Mouse (Mus musculus): ENCODE data around the gene Krtap11-1.

Gene Krtap11-1

DNA sequence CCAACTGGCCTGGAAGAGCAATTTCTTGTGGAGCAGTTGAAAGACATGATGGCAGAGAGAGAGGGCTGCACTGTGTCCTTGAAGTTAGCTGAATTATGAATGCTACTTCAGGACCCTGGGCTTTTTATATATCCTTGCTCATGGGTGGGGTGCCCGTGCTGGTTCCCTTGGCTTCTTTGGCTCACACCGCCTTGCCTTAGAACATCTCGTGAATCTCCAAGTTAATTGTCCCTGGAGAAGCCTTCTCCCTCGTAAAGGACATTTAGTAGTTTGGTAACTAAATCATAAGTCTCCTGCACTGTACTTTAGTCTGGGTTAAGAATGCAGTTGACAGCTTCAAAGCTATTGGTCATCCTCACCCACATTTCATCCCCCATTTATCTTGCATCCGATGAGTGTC lies at the start of gene Krtap11-1:
TSS of gene Krtap11-1 (minus strand) at position 101 of the 400 bp plus-strand sequence.
- DNase-seq, result no peak

- no peak for DNase-seq
Measured at GRCm38 (mm10) chr16:89618190-89618589, 47.2 kb upstream of the Krtap11-1 start.

DNA sequence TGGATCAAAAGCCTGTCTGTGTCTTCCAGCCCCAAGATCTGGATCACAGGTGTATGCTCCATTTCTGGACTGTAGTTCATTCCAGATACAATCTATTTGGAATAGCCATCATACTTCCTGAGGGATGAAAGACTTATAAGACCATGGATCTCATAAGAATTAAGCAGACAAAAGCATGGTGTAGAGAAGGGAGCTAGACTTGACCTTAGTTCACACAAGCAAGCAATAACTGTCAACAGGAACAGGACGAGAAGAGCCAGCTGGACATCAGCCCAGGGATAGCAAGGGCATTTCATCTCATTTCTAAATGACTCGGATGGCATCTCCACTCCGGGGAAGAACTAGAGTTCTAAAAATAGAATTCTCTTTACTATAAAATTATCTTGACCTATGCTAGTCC lies 46.3 kb upstream of the Krtap11-1 start:
- no peak for DNase-seq

- DNase-seq, result no peak
Measured at GRCm38 (mm10) chr16:89613726-89614125, 42.7 kb upstream of the Krtap11-1 start.

DNA sequence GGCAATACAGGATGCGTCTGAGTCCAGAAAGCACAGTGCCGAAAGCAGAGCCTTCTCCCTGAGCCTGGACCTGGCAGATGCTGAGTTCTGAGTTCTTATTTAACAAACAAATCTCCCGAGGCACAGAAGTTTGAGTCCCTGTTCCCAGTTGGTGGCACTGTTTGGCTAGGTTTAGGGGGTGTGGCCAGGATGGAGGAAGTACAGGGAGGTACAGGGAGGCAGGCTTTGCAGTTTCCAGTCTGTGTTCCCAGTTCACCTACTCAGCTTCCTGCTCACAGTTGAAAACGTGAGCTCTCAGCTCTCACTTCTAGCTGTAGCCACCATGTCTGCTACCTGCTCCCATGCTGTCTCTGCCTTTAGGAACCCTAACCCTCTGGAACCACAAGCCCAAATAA lies 37.8 kb upstream of the Krtap11-1 start:
- no peak for DNase-seq

DNA sequence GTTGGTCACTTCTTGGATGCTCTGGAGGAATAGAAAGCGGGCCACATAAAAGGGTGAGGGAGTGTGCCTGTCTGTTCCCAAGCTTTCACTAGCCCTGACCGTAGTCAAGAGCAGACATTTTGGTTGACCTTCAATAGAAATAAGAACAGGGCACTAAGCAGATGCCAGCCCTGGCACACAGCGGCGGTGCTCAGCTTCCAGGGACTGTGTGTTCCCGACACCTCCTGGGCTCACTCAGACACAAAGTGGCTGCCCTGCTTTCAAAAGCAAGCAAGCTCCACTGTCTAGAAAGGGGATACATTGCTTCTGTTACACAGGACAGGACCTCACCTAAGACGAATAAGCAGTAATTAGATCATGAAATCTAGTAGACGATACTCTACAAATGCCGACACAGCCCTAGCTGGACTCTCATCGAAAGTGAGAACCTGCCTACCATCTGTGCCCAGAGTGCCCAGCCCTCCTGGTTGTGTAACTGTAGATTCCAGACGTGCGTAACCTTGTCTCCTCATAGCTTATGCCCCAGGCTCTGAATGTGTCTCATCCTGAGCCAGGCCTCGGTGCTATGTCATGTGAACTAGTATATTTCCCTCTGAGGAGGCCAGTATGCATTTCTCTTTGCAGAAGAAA lies 37.3 kb upstream of the Krtap11-1 start:
- no peak for DNase-seq

GRCm38 (mm10) chr16:89606951-89607350 lies 36.0 kb upstream of the Krtap11-1 start:
- DNase-seq, result no peak

GRCm38 (mm10) chr16:89587209-89587608 lies 16.2 kb upstream of the Krtap11-1 start:
- no peak for DNase-seq

DNA sequence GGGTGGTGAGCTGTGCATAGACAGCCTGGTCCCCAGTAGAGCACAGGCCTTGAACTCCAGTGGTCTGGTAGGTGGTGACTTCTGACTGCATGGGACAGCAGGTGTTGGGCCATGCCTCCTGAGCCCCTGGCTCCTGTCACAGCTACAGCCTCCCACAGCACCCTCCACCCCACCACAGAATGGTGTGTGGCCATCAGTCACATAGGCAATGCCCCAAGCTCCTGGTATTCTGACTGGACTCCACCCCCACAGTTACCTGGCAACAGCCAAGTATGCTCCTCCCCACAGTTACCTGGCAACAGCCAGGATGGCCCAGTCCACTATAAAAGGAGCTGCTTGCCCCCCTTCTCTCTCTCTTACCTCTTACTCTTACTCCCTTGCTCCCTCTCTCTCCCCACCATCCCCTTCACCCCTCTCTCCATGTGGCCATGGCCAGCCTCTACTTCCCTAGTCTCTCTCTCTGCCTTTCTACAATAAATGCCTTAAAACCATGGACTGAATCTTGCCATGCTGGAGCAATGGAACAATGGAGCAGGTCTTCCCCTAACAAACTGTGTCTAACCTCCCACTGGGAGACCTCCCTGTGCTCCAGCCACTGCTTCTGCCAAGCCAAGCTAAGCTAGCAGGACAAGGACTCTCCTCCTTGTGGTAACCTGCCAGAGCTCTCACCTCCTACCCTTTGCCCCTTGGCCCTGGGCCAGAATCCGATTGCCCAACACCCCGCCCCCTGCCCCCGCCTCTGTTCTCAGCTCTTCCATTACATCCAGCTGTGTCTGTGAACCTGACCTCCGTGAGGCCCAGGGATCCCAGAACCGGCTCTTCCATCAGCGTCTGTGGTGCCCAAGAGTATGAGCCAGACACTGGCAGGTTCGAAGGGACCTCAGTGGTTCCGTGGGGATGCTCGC lies 14.9 kb upstream of the Krtap11-1 start:
- no peak for DNase-seq

- DNase-seq, result no peak
Measured at GRCm38 (mm10) chr16:89581658-89582057, 10.7 kb upstream of the Krtap11-1 start.

GRCm38 (mm10) chr16:89570516-89570915 lies 467 bp downstream of the Krtap11-1 start:
- no peak for DNase-seq

- no peak for DNase-seq
Measured at GRCm38 (mm10) chr16:89569136-89569535, 1.8 kb downstream of the Krtap11-1 start.

DNA sequence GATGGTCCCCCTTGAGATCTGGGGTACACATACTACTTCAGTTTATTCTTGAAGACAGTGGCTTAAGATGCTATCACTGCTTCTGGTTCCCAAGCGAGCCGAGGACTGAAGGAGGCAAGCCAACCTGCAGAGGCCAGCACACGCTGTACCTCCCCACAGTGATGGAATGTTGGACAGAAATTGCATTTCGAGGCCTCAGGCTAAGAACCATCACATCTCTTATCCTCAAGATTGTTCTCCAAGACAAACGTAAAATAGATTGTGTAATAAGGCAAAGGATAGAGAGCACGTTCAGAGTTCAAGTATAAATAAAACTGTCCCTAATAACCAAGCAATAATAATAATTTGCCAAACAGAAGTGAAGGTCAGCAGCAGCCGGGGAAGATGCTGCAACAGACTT lies 2.8 kb downstream of the Krtap11-1 start:
- DNase-seq, result no peak

- no peak for DNase-seq
Measured at GRCm38 (mm10) chr16:89550298-89550697, 20.7 kb downstream of the Krtap11-1 start.

GRCm38 (mm10) chr16:89538031-89538484 lies 32.9 kb downstream of the Krtap11-1 start:
- no peak for DNase-seq

- no peak for DNase-seq
Measured at GRCm38 (mm10) chr16:89537349-89537748, 33.6 kb downstream of the Krtap11-1 start.

DNA sequence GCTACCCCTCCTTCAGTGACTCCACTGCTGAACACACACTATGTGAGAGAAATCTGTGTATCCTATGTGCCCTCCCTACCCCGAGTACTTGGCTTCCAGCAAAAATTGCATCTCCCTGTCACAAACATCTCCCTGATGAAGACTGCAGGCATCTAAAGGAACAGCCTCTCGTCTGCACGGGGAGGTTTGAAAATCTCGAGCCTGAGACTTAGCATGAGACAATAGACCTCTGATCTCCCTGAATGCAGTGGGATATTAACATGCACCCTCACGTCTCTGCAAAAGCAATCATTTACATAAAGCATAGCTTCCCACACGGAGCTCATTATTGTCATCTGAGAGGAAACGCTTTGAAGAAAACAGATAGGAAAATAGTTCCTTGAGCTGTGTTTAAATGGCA lies 40.4 kb downstream of the Krtap11-1 start:
- no peak for DNase-seq

DNA sequence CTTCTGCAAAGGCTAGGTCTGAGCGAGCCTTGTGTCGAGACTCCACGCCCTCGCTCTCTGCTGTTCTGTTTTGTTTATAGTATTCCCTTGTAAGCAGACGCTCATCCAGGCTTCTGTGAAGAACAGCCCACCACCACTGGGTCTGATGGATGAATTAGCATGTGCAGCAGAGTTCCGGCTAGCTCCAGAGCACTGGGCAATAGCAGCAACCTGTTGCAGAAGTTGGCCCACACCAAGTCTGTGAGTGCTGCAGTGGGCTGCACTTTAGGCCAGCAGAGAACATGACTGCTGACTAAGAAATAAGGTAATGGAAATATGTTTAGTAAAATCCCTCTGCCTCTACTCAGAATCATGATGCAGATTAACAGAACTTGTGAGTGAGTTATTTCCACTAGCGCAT lies 41.1 kb downstream of the Krtap11-1 start:
- DNase-seq, result no peak

GRCm38 (mm10) chr16:89528380-89528779 lies 42.6 kb downstream of the Krtap11-1 start:
- no peak for DNase-seq

GRCm38 (mm10) chr16:89520996-89521395 lies 50.0 kb downstream of the Krtap11-1 start:
- peak; percentile 12 to 54 for DNase-seq

- no peak for DNase-seq
Measured at GRCm38 (mm10) chr16:89520555-89520954, 50.4 kb downstream of the Krtap11-1 start.

Data from lung, adult 18-20 months (tissue).